Mouse (Mus musculus): ENCODE results near the gene Agbl4.

Agbl4 gene

DNA sequence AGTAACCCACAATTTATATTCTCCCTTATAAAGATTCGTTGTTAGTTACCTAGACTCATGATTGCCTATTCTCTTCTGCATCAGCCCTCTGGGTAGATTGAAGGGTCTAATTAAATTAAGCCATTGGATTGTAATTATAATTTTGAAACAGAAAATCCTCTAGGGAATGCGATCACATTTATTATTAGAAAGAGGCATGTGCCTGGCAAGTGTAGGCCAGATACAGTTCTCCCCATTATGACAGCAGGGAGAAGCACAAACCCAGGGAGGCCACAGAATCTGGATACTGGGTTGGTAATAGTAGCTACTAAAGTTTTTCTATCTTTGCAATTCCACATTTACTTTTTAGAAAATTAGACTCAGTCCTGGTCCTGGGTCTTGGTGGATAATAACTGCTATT is 887.2 kb downstream of the Agbl4 start:
- no peak for DNase-seq

DNA sequence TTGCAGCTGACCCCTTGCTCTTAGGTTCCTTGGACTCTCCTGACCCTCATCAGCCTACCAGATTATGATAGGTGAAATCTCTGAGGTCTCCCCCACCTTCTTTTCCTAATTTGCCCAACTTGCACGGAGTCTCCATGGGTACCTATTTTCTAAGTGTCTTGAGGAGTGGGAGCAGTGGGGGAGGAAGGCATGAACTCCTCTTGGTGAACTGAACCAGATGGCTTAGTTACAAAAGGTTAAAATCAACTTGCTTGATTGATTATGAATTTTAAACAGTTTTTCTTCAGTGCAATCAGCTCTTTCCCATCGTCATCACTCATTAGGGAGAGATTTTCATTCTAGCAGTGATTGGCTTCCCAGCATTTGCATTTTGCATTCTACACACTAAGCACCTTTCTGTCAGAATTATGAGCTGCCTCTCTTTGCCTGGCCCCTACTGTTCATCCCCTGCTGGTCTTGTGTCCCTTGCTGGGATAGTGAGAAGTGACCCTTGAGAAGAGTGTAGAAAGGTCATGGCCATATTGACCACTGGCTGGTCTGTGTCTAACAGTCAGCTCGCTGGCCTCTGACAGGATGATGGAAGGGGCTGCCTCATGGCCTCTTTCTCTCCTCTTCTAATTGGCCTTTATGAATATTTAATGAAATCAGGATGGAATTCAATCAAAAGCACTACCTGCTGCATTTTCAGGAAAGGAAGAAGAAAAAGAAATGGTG is 897.2 kb downstream of the Agbl4 start:
- no peak for DNase-seq

DNA sequence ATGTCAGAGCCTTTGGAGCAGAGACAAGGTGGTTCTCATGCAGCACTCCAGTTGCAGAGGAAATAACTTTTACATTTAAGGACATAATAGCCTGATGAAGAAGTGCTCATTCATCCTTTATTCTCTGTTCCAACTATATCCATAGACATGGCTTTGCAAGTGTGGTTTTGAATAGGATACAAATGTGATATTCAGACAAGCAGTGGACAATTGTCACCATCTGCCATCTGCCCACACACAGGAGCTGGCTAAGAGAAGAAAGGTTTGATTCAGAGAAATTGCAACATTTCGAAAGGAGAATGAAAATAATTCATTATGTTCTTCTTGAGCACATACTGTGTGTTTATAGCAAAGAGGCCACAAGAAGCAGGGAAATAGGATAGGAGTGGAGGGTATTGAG is 909.1 kb downstream of the Agbl4 start:
- no peak for DNase-seq

DNA sequence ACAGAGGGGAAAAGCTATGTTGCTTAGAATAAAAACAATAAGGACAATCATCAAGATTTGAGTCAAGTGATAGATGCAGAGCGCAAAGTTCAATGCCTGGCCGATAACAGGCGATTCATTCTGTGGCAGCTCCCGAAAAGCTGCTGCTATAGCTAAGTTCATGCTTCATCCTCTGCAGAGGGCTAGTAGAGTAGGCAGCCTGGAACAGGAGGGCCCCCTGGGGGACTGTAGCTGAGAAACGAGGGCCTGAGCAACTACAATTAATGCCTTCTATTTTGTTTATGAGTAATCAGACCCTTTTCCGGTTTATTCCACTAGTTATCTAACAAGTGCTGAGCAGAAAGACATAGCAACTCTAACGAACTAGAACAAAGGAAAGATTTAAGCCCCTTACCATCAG is 909.7 kb downstream of the Agbl4 start:
- no peak for DNase-seq

DNA sequence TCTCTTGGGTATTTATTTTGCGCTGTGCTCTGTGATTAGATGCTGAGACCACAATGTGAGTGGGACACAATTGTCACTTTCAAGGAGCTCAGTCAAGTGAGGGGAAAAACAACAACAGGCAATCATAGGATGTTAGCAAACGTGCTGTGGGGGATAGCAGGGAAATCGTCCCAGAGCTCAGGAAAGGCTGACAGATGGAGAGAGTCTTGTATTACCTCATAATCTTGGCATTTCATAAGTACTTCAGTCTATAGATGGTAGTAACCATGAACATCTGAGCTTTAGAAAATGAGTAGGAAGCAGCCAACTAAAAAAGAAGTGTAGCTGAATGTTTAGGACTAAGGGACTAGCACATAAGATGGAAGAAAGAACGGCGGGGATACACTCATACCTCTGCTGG is 910.2 kb downstream of the Agbl4 start:
- DNase-seq, result no peak

DNA sequence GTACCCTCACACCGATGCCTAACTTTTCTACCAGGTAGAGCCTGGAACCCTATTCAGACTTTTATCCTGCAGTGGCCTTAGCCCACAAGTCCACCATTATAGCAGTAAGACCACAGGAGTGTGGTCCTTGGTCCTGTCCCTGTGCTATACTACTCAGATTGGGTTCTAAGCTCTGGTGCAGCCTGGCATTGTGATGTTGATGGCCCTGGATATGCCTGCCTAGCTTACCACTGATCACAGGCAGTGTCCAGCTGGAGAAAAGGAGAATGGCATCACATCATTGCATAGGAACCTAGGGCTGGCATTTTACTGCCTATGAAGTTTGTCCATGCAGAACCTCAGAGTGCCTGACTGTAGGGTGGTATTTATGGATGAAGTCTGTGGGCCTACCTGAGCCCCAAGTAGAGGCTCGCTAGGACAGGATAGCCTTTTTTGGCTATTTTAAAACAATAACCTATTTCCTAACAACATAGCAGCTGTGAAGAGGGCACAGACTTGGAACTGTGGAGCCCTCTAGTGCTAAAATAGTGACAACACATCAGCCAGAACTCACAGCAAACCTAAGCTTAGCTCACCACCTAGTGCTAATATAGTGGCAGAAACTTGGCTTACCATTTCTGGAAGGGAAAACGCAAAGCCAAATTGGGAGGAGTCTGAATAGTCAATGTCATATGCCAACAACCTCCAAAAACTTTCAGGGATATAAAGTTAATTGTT is 911.3 kb downstream of the Agbl4 start:
- no peak for DNase-seq

DNA sequence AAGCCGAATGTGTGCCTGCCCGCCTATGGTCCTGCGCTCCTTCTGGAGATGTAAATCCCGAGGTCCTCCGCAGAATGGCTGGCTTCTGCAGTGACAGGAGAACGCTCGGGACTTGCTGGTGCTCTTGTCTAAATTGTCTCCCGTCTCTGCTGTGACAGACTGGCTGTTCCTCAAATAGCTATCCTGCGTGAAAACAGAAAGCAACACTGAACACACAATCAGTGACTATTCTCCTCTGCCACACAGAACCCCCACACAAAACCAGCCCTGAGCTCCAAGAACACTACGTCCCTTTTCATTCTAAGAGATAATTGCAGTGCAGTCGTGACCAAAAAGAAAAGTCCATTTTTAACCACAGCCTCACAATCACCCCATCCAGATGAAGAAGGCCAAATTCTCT is 929.6 kb downstream of the Agbl4 start:
- no peak for DNase-seq

DNA sequence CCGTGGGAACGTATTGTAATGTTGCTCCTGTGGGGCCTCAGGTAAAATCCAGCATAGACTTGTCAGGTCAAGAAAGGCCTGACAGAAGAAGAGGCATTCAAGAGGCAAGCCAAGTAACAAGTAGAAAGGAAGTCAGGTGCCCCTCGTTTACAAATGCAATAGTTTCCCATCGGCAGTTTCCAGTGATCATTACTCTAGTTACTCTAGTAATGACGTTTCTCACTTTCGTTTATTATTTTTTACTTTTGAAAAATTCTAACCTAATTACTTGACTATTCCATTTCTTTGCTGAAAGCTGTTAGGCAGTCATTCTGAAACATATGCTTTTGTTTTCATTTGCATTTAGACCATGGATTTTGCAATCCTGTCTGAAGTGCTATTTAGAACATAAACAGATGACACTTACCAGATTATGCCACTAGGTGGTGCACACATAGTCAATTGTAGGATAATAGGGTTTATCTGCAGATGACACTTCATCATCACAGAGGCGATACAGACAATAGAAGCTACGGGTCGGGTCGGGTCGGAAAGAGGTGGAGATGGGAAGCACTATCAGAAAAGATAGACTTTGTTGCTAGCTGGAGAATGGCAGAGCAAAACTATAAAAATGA is 930.4 kb downstream of the Agbl4 start:
- DNase-seq, result no peak

DNA sequence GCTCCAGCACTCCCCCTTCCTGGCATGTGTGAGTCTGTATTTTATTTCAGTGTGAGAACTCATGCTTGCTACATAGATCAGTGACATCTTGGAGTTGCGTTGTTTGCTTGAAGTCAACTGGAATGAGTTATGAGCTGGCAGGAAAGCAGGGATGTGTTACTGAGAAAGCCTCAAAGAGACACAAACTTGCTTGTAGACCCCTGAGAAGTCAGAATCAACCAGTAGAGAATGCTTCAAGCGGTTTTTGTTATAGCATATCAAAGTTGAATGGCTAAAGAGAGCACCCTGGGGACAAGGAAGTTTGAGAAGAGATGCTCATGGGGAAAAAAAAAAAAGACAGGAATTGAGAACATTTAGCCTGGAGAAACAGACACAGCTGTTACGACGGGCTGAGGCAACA is 932.0 kb downstream of the Agbl4 start:
- DNase-seq, result no peak

DNA sequence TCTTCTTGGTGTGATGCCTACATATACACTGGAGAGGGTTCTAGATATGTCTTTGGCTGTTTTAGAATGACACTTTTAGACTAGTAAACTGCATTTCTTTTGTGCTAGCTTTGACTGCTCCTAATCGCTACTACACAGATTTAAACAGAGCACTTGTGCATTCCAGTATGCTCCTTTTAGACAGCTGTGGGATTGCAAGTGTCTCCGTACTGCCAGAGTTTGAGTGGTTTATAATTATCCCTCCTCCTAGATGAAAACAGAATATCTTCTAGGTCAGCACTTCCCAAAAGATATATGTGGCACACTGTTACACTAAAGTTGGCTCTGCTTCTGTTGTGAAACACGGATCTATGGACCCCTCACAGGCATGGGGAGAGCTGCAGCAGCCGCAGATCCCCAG is 935.4 kb downstream of the Agbl4 start:
- no peak for DNase-seq

DNA sequence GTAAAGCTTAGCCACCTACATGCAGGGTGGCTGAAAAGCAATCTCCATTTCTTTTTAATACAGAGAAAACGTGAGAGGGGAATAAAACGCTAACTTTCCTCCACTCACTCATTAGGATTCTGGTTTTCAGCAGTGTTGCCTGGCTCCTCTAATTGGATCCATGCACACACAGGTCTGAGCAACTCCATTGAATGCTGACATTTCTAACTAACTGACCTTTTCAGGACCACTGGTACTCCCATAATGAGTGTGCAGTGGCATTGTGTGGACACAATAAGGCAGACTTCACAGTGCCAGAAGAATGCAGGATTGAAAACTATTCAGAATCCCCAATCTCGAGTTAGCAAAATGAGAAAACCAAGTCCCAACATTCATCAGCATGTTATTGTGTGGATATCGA is 952.5 kb downstream of the Agbl4 start:
- DNase-seq, result no peak

DNA sequence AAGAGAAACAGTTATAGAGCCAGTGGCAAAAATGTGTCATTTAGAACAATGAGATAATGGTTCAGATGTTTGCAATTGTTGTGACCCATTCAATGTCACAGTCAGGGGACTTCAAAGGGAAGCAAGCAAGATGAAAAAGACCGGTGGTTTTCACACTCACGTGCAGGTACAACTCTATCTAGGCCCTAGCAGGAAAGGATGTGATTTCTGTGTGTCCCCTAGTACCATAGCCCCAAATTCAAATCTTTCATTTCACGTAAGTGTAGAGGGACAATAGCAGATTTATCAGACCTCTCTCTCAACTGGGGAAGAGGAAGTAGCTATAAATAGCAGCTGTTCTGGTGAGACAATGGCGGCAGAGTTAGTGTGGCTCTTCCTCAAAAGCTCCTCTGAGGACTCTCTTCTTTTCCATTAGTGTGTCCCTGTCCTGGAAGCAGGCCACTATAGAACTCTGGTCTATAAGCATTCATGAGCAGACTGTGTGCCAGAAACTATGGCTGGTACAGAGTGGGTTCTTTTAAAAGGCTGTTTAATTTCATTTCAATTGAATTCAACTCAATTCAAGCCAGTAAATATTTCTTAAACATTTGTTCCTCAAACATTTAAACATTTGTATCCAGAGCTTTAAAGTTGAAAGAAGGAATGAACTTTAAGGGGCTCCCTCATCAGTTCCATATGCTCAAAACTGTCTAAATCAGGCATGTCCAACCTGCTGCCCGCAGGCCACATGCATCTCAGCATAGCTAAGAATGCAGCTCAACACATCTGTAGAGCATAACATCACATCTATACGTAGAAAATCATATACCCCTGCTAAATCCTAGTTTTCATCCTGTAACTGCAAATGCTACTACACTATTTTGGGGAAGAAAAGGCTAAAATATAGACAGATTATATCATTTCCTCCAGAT is 953.4 kb downstream of the Agbl4 start:
- no peak for DNase-seq

DNA sequence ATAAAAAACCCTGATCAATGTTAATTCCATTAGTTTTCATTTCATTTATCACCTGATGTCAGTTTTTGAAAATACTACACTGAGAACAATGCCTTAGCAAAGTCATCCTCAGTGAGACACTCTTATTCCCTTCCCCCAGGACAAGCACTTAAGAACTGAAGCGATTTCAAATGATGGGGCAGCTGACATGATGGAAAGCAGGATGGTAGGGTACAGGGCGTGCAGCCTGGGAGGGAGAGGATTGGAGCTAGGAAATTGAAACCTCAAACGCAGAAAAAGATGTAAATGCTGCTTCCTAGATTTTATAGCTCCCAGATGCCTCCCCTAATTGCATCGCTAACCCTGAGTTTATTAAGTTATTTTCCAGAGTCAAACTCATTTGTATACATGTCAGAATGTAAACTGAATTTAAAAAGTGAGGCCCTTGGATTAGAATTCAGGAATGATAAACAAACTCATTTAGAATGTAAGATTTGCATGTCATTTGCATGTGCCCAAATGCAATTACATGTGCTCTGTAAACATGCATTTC is 959.2 kb downstream of the Agbl4 start:
- no peak for DNase-seq

DNA sequence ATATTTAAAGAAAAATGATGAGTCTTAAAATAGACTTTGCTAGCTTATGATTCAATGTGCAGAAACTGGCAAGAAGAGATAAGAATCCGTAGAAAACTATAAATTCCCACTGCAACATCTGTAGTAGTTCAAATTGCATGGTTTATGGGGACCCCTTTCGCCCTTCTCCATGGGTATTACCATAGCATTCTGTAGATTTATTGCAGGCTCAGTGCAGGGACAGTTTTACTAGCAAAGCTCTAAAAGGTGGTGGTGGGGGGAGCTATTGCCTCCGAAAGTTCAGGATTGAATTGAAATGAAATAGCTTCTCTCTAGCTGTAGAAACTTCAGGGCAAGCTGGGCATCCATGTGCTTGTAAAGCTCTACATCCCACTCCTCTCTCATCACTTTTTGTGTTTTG is 959.7 kb downstream of the Agbl4 start:
- DNase-seq, result no peak

DNA sequence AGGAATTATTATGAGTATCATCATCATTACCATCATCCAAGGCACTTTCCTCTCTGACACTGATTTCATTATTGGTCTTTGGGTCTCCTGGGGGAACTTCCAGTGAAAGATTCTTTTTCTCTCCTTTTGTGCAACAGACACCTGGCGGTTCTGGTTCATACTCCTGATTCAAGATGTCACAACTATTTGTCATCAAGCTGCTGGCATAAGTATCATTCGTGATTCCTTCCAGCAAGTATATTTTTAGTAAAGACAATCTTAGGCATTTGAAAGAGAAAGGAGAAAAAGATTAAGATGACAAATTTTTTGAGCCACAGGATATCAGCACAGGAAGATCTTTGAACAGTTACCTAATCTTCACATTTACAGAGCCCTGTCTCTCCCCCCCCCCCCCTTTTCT is 966.7 kb downstream of the Agbl4 start:
- no peak for DNase-seq

DNA sequence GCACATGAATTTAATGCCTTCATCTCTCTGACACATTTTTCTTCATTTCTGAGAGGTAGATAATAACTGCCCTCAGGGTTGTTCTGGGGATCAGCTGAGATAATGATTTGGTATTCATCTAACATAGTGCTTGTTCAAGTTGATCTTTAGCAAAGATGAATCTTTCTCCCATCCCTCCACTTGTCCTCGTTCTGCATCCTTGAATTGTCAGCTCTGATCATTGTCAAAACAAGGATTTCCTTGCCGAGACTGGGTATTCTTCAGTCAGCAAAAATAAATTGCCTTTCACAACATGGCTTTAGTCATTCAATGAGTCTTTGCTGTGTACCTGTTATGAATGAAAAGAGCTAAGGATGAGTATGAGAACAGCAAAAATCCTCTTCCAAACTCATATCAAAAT is 970.3 kb downstream of the Agbl4 start:
- no peak for DNase-seq

DNA sequence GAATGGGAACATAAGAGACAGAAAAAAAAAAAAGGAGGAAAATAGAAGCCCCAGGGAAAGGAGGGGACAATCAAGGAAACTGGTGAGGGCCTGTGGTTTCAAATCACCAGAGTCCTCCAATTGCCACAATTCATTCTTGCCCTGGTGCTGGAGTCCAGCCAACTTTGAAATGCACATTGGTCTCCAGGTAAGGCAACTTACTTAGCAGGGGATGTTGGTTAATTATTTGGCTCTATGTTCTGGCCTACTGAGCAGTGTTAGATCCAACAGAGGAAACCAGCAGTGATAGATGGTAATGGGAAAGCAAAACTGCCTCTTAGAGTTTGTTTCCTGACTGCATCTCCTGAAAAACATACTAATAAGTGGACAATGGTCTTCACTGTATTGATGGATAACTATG is 979.7 kb downstream of the Agbl4 start:
- DNase-seq, result no peak

DNA sequence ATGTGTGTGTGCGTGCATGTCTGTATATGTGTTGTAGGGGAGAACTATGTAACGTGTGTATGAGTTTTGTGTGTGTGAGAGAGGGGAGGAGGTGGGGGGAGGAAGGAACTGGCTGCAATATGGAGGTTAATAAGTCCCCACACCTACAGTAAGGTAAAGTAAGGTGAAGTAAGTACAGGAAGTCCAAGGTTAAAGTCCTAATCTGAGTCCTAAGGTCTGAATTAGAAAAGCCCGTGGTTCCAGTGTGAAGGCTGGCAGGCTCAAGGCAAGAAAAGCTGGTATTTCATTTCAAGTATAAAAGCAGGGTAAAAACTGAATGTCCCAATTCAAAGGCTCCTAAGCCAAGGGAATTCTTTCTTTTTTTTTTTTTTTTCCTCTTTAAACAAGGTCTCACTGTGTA is 980.6 kb downstream of the Agbl4 start:
- DNase-seq, result no peak

DNA sequence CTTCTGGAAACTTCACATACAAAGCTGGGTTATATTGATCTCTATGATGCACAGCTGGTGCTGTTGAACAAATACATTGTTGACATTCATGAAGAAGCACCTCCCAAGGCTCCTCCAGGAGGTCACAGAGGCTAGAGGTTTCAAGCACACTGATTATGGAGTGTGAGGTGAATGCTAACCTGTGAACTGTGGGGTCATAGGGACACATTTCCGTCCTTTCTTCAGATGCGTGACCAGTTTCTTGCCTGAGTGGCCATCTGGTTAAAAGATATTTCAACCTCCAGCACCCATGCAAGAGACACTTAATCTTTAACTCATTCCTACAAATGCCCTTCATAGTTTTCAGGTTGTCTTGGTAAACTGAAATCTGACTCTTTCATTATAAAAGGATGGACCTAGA is 985.6 kb downstream of the Agbl4 start:
- DNase-seq, result no peak

DNA sequence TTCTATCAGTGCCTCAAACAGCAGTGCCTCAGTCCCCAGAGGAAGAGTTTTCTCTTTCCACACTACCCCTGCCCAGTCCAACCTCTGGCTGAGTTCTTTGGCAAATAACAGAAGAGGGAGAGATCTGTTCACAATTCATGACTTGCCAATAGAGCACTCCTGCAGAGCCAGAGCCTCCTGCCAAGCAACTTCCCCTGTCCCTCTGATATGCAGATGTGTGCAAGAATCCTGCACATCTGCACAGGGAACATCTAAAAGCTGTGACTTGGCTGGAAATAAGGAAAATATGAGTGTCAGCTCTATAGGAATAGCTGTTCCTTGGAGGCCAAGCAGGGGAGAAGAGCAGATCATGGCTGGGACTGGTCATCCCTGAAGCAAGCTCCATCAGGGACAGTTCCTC is 993.3 kb downstream of the Agbl4 start:
- no peak for DNase-seq

DNA sequence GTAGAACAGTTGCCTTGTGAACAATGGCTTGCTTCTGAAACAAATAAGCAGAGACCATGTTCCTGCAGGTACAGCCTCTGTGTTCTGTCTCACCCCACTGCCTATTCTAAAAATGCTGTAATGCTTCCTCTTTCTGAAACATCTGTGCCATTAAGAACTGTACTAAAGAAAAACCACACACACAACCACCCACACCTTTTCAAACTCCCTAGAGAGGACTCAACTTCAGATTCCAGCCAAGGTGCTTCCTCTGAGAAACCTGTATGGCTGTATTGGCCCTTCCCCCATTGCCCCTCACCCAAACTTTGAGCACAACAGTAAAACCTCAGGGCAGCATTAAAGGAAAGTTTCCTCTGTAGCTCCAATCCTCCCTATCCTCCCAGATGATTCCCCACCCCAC is 1002.3 kb downstream of the Agbl4 start:
- no peak for DNase-seq

DNA sequence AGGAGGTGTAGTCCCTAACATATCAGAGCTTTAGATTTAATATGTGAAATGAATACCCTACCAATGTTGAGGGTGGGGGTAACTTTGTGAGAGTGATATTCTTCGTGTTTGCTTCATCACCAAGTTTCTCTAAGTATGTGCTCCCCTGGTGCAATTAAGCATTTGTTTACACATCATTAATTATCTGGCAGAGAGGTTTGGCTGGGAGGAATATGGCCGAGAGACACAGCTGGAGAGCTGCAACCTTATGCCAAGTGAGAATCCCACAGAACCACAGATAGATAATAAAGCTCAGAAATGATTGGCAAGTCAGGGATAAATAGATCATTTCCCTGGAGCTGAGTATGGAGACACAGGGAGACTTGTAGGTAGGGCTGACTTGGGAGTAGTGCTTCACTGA is 1003.2 kb downstream of the Agbl4 start:
- DNase-seq, result no peak

DNA sequence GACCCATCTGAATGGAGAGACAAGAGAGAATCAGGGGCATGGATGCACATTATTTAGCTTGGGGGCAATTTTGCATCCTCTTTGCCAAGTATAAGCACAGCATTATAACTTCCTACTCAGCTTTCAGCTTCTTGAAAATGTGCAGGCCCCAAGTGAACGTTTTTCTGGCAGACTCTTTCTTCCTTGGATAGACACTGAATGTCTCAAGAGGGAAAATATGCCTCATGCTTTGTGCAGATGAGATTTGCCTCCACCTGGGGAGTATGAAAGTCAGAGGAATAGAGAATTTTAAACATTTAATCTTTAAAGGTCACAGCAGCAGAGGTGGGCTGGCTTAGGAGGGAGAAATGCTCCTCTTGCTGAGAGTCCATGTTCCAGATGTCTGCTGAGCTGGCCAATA is 1005.8 kb downstream of the Agbl4 start:
- DNase-seq, result no peak

Data from liver (tissue).